Mouse (Mus musculus) myocyte (in vitro differentiated cells): ENCODE results near the gene Naxd.

Experiments
- CEBPB ChIP-seq: IDR thresholded peaks from 2 replicates; pipeline ENCODE4 v1.6.1; 2011; ENCODE audit warnings: mild to moderate bottlenecking, moderate library complexity; ENCODE audit not compliant: poor library complexity, insufficient read depth, severe bottlenecking
- E2F4 ChIP-seq: IDR thresholded peaks from one replicate; pipeline ENCODE4 v1.6.1; 2011; ENCODE audit warnings: mild to moderate bottlenecking, control low read depth, moderate library complexity; ENCODE audit not compliant: insufficient read depth
- MAX ChIP-seq: IDR thresholded peaks from one replicate; pipeline ENCODE4 v1.6.1; 2011; ENCODE audit warnings: low read depth, mild to moderate bottlenecking, control low read depth
- MYOD1 ChIP-seq, 3 experiments: IDR thresholded peaks; one replicate each; pipeline ENCODE4 v1.6.1; 2011; ENCODE audit warnings: control low read depth in 2 of 3, low read depth in 2 of 3, mild to moderate bottlenecking in 2 of 3, moderate library complexity in 1 of 3; ENCODE audit not compliant: insufficient read length in 2 of 3, control insufficient read depth in 1 of 3
- MYOG ChIP-seq, 3 experiments: IDR thresholded peaks; one replicate each; pipeline ENCODE4 v1.6.1; 2011; ENCODE audit warnings: control low read depth in 2 of 3, low read depth in 2 of 3, mild to moderate bottlenecking in 2 of 3; ENCODE audit not compliant: insufficient read length in 2 of 3, control insufficient read depth in 1 of 3, insufficient read depth in 1 of 3
- POLR2A ChIP-seq: IDR thresholded peaks from one replicate; pipeline ENCODE4 v1.6.1; 2011; ENCODE audit warnings: low read depth, mild to moderate bottlenecking, control low read depth, moderate library complexity; ENCODE audit not compliant: insufficient read length
- POLR2AphosphoS2 ChIP-seq: IDR thresholded peaks from one replicate; pipeline ENCODE4 v1.6.1; 2011; ENCODE audit warnings: low read depth, control low read depth; ENCODE audit not compliant: insufficient read length
- SRF ChIP-seq: IDR thresholded peaks from one replicate; pipeline ENCODE4 v1.6.1; 2011; ENCODE audit warnings: low read depth; ENCODE audit not compliant: control insufficient read depth, insufficient read length
- TCF12 ChIP-seq: IDR thresholded peaks from one replicate; pipeline ENCODE4 v1.6.1; 2011; ENCODE audit warnings: mild to moderate bottlenecking, control low read depth; ENCODE audit not compliant: poor library complexity, insufficient read depth, severe bottlenecking
- TCF3 ChIP-seq: IDR thresholded peaks from one replicate; pipeline ENCODE4 v1.6.1; 2011; ENCODE audit warnings: low read depth, control low read depth; ENCODE audit not compliant: insufficient read length
- USF1 ChIP-seq: IDR thresholded peaks from one replicate; pipeline ENCODE4 v1.6.1; 2011; ENCODE audit warnings: low read depth, mild to moderate bottlenecking, control low read depth, moderate library complexity

DNA sequence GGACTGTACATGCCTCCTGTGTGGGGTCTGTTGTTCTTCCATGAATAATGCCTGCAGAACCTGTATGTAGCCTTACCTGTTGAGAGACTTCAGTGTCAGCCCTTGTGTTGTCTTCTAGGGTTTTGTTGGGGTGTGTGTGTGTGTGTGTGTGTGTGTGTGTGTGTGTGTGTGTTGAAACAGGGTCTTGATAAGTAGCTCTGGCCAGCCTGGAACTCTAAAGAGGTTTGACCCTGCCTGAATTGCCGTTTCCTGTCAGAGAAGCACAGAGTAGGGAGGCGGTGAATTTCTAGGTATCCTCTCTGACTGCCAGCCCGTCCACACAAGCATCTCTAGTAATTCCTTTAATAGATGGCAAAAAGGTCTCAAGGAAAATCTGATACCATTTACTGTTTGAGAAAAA is 62.2 kb downstream of the Naxd start:
- TF ChIP-seq POLR2A (no peak), TCF12 (no peak), MAX (no peak), CEBPB (no peak), USF1 (no peak), POLR2AphosphoS2 (no peak), MYOG (IDR thresholded peaks at IDR 0.05; ENCODE audit: control insufficient read depth in 1 of 3, insufficient read depth in 1 of 3, insufficient read length in 2 of 3, low read depth in 2 of 3) (no peak), E2F4 (no peak), MYOD1 (IDR thresholded peaks at IDR 0.05; ENCODE audit: control insufficient read depth in 1 of 3, insufficient read length in 2 of 3, low read depth in 2 of 3) (no peak), TCF3 (no peak), SRF (no peak)
